Mouse (Mus musculus): Measurements from ENCODE around the gene Ubxn4. TPM values are rescaled to one million over a fixed set of nuclear protein-coding genes. Genes with fewer than 3 reads are reported as not detected.
"Not testable (repeated sequence)": the region's sequence is repeated elsewhere in the genome, so short reads cannot be mapped to it uniquely, and the experiment has no call there.

The Ubxn4 gene
- polyA plus RNA-seq (2012; ENCODE audit: insufficient read depth, low replicate concordance), result 7.9 and 26.4 TPM in 2 replicates

DNA sequence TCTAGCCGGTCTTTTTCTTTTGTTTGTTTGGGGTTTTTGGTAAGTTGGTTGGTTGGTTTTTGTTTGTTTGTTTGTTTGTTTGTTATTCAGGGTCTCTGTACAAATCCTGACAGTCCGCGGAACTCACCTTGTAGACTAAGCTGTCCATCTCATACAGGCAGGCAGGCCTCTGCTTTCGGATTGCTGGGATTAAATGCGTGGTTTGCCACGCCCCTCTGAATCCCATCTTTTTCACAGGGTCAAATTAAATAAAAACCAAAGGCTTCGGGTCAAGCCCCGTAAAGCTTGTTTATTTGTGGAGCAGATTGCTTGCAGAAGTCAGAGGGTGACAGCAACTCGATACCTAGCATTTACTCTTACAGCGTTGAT, at the start of gene Ubxn4:
Ubxn4 (plus strand) TSS at position 338 of the 369 bp plus-strand sequence.
- Histone ChIP-seq H3K4me1 (peaks cover 23% of the 10 kb centered on the region), H3K36me3 (replicated peaks; ENCODE audit: low read length) (peaks cover 25% of the 10 kb centered on the region), H3K9me3 (no peaks in the 10 kb centered on the region), H3K4me3 (replicated peaks) (peak within 1 kb of the TSS; percentile 99), H3K27me3 (replicated peaks) (no peaks in the 10 kb centered on the region)
- no peak for TF ChIP-seq GATA1 (IDR thresholded peaks at IDR 0.05; ENCODE audit: borderline replicate concordance, low read length)
- no peak for TF ChIP-seq FLI1 (IDR thresholded peaks at IDR 0.05; ENCODE audit: low read length)

DNA sequence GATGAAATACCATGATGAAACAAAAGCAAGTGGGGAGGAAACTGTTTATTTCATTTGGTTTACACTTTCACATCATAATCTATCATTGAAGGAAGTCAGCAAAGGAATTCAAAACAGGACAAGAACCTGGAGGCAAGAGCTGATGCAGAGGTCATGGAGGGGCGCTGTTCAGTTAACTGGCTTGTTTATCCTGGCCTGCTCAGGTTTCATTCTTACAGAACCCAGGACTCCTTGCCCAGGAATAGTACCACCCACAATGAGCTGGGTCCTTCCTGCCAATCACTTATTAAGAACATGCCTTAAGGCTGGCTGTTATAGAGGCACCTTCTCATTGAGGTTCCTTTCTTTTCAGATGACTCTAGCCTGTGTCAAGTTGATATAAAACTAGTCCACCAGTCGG, 49.8 kb upstream of the Ubxn4 start:
- TF ChIP-seq GATA1 (IDR thresholded peaks at IDR 0.05; ENCODE audit: borderline replicate concordance, low read length) (no peak), FLI1 (IDR thresholded peaks at IDR 0.05; ENCODE audit: low read length) (no peak)
- Histone ChIP-seq H3K27me3 (replicated peaks) (no peaks in the 10 kb centered on the region), H3K4me1 (peaks cover 16% of the 10 kb centered on the region), H3K9me3 (no peaks in the 10 kb centered on the region), H3K36me3 (replicated peaks; ENCODE audit: low read length) (peaks cover 95% of the 10 kb centered on the region), H3K4me3 (replicated peaks) (no peak overlapping the region)

DNA sequence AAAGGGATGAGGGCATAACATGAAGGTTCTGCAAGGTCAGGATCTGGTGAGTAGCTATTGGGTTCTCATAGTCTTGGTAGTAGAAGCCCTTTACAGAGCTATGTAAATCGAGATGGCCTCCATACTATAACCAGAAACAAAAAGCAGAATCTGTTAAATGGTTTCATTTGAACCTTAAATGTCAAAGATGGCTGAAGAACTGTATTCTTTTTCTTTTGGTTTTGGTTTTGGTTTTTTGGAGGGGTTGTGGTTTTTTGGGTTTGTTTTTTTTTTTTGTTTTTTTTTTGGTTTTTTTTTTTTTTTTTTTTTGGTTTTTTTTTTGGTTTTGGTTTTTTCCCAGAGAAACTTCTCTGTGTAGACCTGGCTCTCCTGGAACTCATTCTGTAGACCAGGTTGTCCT, 46.4 kb upstream of the Ubxn4 start:
- no peak overlapping the region for H3K4me3 ChIP-seq (replicated peaks)
- no peaks in the 10 kb centered on the region for H3K9me3 ChIP-seq
- H3K27me3 ChIP-seq (replicated peaks), result no peaks in the 10 kb centered on the region
- H3K36me3 ChIP-seq (replicated peaks; ENCODE audit: low read length), result peaks cover 99% of the 10 kb centered on the region
- no peak for TF ChIP-seq GATA1 (IDR thresholded peaks at IDR 0.05; ENCODE audit: borderline replicate concordance, low read length)
- no peak for TF ChIP-seq FLI1 (IDR thresholded peaks at IDR 0.05; ENCODE audit: low read length)
- peaks cover 4% of the 10 kb centered on the region; the same call in 1 of the 2 replicates for H3K4me1 ChIP-seq

DNA sequence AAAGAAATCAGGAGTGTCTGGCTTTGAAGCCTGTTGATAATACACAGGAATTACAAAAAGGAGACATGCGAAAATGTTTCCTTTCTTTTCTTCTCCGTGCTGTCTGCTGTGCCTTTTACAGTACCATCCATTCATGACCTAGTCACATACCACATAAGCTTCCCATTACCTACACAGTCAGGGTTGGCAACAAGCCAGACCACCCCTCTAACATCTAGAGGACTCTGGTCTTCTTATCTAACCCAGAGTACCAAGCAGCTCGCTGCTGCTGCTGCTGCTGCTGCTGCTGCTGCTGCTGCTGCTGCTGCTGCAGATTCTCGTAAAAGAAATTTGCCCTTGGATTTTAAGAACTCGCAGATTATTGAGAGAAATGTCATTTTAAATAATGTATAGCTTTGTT, 30.5 kb upstream of the Ubxn4 start:
- Histone ChIP-seq H3K4me1 (no peaks in the 10 kb centered on the region; the same call in 1 of the 2 replicates), H3K36me3 (replicated peaks; ENCODE audit: low read length) (peaks cover 92% of the 10 kb centered on the region), H3K9me3 (no peaks in the 10 kb centered on the region), H3K27me3 (replicated peaks) (no peaks in the 10 kb centered on the region), H3K4me3 (replicated peaks) (no peak overlapping the region)
- TF ChIP-seq FLI1 (IDR thresholded peaks at IDR 0.05; ENCODE audit: low read length), result no peak
- TF ChIP-seq GATA1 (IDR thresholded peaks at IDR 0.05; ENCODE audit: borderline replicate concordance, low read length), result no peak

DNA sequence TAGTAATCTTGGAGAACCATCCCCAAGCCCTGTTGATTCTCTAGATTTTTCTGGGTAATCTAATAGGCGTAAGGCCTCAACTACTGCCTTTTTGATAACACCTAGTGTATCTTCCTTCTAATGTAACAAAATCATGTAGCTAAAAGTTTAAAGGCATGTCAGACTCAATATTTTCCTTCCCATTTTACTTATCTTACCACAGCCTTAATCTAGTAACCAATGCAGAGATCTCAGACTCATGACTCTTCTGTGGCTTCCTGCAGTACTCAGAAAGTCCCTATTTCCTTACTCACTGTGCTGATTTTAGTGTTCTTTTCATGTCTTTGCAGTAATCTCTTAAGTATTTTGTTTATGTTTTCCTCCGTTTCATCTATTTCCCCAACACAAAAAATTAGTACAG, 21.9 kb upstream of the Ubxn4 start:
- no peaks in the 10 kb centered on the region for H3K9me3 ChIP-seq
- peaks cover 7% of the 10 kb centered on the region for H3K4me1 ChIP-seq
- peaks cover 91% of the 10 kb centered on the region for H3K36me3 ChIP-seq (replicated peaks; ENCODE audit: low read length)
- H3K4me3 ChIP-seq (replicated peaks), result no peak overlapping the region
- TF ChIP-seq GATA1 (IDR thresholded peaks at IDR 0.05; ENCODE audit: borderline replicate concordance, low read length) (no peak), FLI1 (IDR thresholded peaks at IDR 0.05; ENCODE audit: low read length) (no peak)
- H3K27me3 ChIP-seq (replicated peaks), result no peaks in the 10 kb centered on the region

DNA sequence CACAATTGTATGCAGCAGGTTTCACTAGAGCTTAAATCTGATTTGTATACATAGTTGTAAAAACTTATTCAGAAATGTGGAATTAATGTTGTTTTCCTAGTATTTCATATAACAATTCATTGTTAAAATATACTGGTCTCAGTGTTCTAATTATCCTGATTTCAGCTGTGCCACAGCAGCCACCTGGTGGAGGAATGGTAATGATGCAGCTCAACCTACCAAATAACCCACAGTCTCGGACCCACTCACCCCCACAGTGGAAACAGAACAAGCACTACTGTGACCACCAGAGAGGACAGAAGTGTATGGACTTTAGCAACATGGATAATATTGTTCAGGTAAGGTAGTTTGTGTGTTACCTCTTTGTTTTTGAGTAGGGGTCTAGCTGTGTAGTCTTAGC, 20.5 kb upstream of the Ubxn4 start:
- Histone ChIP-seq H3K4me1 (peaks cover 7% of the 10 kb centered on the region), H3K4me3 (replicated peaks) (no peak overlapping the region), H3K27me3 (replicated peaks) (no peaks in the 10 kb centered on the region), H3K36me3 (replicated peaks; ENCODE audit: low read length) (peaks cover 95% of the 10 kb centered on the region), H3K9me3 (no peaks in the 10 kb centered on the region)
- TF ChIP-seq FLI1 (IDR thresholded peaks at IDR 0.05; ENCODE audit: low read length), result no peak
- no peak for TF ChIP-seq GATA1 (IDR thresholded peaks at IDR 0.05; ENCODE audit: borderline replicate concordance, low read length)

DNA sequence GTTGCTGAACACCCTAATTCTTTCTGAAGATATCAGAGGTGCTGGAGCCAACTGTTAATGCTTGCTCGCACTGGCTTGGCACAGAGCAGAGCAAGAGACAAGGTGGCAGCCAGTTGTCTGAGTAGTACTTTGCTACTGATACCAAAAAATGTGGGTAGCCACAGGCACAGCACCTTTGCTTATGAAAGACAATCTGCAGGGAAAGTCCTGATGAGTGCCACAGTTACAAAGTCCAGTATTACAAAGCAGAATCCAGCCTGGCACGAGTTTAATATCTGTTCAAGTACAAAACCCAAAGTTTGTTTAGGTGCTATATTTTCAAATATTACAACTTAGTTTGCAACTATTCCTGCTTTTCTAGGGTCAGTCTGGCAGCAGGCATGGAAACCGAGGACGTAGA, 8.6 kb upstream of the Ubxn4 start:
- H3K27me3 ChIP-seq (replicated peaks), result no peaks in the 10 kb centered on the region
- no peaks in the 10 kb centered on the region for H3K9me3 ChIP-seq
- no peak overlapping the region for H3K4me3 ChIP-seq (replicated peaks)
- H3K36me3 ChIP-seq (replicated peaks; ENCODE audit: low read length), result peaks cover 99% of the 10 kb centered on the region
- TF ChIP-seq FLI1 (IDR thresholded peaks at IDR 0.05; ENCODE audit: low read length) (no peak), GATA1 (IDR thresholded peaks at IDR 0.05; ENCODE audit: borderline replicate concordance, low read length) (no peak)
- H3K4me1 ChIP-seq, result no peaks in the 10 kb centered on the region

DNA sequence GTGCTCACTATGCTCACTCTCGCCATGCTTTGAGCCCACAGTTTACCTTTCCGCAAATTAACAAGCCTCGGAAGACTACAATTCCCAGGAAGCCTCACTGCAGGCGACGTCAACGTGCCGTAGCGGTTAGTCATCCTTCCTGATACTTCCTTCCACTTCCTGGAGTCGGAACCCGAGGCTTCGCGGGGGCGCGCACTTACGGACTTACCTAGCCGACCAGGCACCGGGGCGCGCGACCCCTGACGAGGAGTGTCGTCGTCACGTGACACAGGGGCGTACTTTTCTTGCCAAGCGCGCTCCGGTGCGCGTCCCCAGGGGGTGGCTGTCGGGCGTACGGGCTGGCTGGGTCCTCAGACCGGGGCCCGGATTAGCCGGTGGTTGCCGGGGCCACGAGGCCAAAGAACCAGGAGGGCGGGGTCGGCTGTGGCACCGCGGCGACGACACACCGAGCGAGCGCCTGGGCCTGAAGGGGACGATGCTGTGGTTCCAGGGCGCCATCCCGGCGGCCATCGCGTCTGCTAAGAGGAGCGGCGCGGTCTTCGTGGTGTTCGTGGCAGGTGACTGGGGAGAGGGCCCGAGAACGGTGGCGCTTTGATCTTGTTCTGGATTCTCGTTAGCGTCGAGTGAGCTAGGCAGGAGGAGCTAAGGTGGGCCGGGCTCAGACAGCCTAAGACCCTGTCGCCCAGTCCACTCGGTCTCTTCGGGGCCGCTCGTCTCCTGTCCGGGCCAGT, 397 bp downstream of the Ubxn4 start:
- Histone ChIP-seq H3K36me3 (replicated peaks; ENCODE audit: low read length) (peaks cover 21% of the 10 kb centered on the region), H3K9me3 (no peaks in the 10 kb centered on the region), H3K27me3 (replicated peaks) (no peaks in the 10 kb centered on the region), H3K4me1 (peaks cover 24% of the 10 kb centered on the region), H3K4me3 (replicated peaks) (peak overlapping the region; percentile 99)
- TF ChIP-seq GATA1 (IDR thresholded peaks at IDR 0.05; ENCODE audit: borderline replicate concordance, low read length) (no peak), FLI1 (IDR thresholded peaks at IDR 0.05; ENCODE audit: low read length) (no peak)

DNA sequence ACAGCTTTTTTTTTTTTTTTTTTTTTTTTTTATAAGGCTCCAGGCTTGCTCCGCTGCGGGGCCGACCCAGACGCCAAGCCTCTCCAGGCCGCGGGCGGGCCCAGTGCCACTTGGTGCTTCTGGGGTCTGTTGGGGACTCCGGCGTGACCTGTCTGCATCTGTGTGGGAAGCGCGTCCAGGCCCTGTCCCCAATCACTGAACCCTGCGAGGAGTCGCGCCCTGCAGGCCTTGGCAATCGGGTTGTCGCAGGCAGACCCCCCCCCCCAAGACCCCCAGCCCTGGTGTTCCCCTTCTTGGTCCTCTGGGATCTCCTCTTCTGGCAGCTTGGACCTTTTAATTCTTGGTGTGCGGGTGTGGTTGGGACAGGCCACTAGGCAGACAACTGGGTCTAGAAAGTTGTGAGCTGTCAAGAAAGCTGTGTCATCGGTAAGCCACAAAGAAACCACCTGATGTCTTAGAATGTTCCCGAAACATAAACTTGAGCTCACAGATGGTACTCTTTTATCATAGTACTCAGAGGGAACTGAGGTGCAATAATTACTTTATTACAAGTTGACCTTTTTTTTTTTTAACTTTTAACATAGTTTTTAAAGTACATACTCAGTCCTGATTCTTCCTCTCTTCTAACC, 1.1 kb downstream of the Ubxn4 start:
- H3K4me1 ChIP-seq, result peaks cover 31% of the 10 kb centered on the region
- H3K36me3 ChIP-seq (replicated peaks; ENCODE audit: low read length), result peaks cover 20% of the 10 kb centered on the region
- peak overlapping the region; percentile 99 for H3K4me3 ChIP-seq (replicated peaks)
- TF ChIP-seq FLI1 (IDR thresholded peaks at IDR 0.05; ENCODE audit: low read length), result no peak
- TF ChIP-seq GATA1 (IDR thresholded peaks at IDR 0.05; ENCODE audit: borderline replicate concordance, low read length), result no peak
- no peaks in the 10 kb centered on the region for H3K9me3 ChIP-seq
- no peaks in the 10 kb centered on the region for H3K27me3 ChIP-seq (replicated peaks)

DNA sequence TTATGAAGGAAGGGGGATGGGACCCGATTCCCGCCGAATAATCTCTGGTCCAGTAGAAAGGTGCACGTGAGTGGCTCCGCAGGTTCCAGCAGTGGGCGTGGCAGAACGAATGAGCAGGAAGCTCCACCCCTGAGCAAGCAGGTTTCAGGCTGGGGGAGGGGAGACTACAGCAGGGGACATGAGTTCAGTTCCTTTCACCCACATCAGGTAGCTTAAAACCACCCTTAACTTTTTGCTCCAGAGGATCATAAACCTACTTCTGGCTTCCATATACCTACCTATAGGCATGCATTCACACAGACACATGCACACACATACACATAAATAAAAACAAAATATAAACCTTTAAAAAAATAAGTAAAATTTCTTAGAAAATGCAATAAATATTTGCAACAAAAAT, 23.3 kb downstream of the Ubxn4 start:
- H3K4me3 ChIP-seq (replicated peaks); H3K27me3 ChIP-seq (replicated peaks); H3K4me1 ChIP-seq; H3K9me3 ChIP-seq: not testable (repeated sequence)
- H3K36me3 ChIP-seq (replicated peaks; ENCODE audit: low read length), result peaks cover 91% of the 10 kb centered on the region
